Mouse (Mus musculus): ENCODE measurements around the gene Hrct1. TPM values are rescaled to one million over a fixed set of nuclear protein-coding genes. Genes with fewer than 3 reads are reported as not detected.

Hrct1 gene
- total and polyA plus RNA-seq, 3 experiments, result not detected

GRCm38 (mm10) chr4:43703851-43704250 is 23.1 kb upstream of the Hrct1 start:
- dilution Hi-C loops (cut with MboI; ENCODE audit: extremely low pct_ligation_motif_present, extremely low pct_unique_long_range_greater_than_20kb, low sequenced_read_pairs), result no loop called here

GRCm38 (mm10) chr4:43705991-43706390 is 21.0 kb upstream of the Hrct1 start:
- no peak for DNase-seq (ENCODE audit: extremely low read depth)
- Histone ChIP-seq H3K9me3 (replicated peaks; ENCODE audit: low read length) (no peaks in the 10 kb centered on the region), H3K4me3 (replicated peaks in 1 of 3; ENCODE audit: low read depth in 2 of 3, low read length in 2 of 3, poor library complexity in 1 of 3) (no peak overlapping the region), H3K36me3 (replicated peaks in 1 of 2; ENCODE audit: control insufficient read depth in 1 of 2, insufficient read depth in 1 of 2, low read length in 1 of 2) (no peaks in the 10 kb centered on the region), H3K79me2 (replicated peaks; ENCODE audit: control insufficient read depth, extremely low read depth, insufficient read depth, poor library complexity, severe bottlenecking) (no peaks in the 10 kb centered on the region), H3K27me3 (replicated peaks) (peaks cover 93% of the 10 kb centered on the region), H3K4me1 (ENCODE audit: control insufficient read depth in 1 of 2, insufficient read depth in 2 of 2) (no peaks in the 10 kb centered on the region), H3K9ac (ENCODE audit: insufficient read depth, low read depth) (no peak overlapping the region), H3K4me2 (ENCODE audit: insufficient read depth, low read depth, poor library complexity, severe bottlenecking) (no peak overlapping the region), H3K27ac (ENCODE audit: insufficient read depth, low read depth) (no peak overlapping the region)
- dilution Hi-C loops (cut with MboI; ENCODE audit: extremely low pct_ligation_motif_present, extremely low pct_unique_long_range_greater_than_20kb, low sequenced_read_pairs), result no loop called here
- in situ Hi-C loops (cut with MboI; ENCODE audit: low pct_ligation_motif_present, low pct_unique_long_range_greater_than_20kb, low sequenced_read_pairs), result no loop called here
- no peak for TF ChIP-seq UBTF (IDR thresholded peaks at IDR 0.05; ENCODE audit: low read depth, low read length)
- no peak for TF ChIP-seq ZC3H11A (IDR thresholded peaks at IDR 0.05; ENCODE audit: low read depth, low read length)
- TF ChIP-seq ZNF384 (IDR thresholded peaks at IDR 0.05; ENCODE audit: low read depth, low read length), result no peak
- TF ChIP-seq CHD1 (IDR thresholded peaks at IDR 0.05; ENCODE audit: low read depth, low read length), result no peak
- no peak for TF ChIP-seq ETS1 (conservative IDR thresholded peaks at IDR 0.05; ENCODE audit: low read depth, low read length)
- TF ChIP-seq MAZ (IDR thresholded peaks at IDR 0.05; ENCODE audit: low read depth, low read length), result no peak
- TF ChIP-seq USF1 (IDR thresholded peaks at IDR 0.05; ENCODE audit: low read depth, low read length), result no peak
- TF ChIP-seq ELF1 (IDR thresholded peaks at IDR 0.05; ENCODE audit: low read depth, low read length), result no peak
- no peak for TF ChIP-seq TCF12 (IDR thresholded peaks at IDR 0.05; ENCODE audit: low read depth, low read length)
- no peak for TF ChIP-seq E2F4 (IDR thresholded peaks at IDR 0.05; ENCODE audit: insufficient replicate concordance, low read depth, low read length)
- TF ChIP-seq GABPA (IDR thresholded peaks at IDR 0.05; ENCODE audit: insufficient replicate concordance, low read depth, low read length), result no peak
- TF ChIP-seq ZMIZ1 (IDR thresholded peaks at IDR 0.05; ENCODE audit: low read depth, low read length), result no peak
- TF ChIP-seq IRF4 (IDR thresholded peaks at IDR 0.05; ENCODE audit: low read depth, low read length), result no peak
- TF ChIP-seq MAFK (IDR thresholded peaks at IDR 0.05; ENCODE audit: insufficient replicate concordance, low read length), result no peak
- no peak for TF ChIP-seq HCFC1 (IDR thresholded peaks at IDR 0.05; ENCODE audit: low read depth, low read length)
- TF ChIP-seq POLR2AphosphoS2 (IDR thresholded peaks at IDR 0.05; ENCODE audit: low read depth, low read length), result no peak
- no peak for TF ChIP-seq NELFE (IDR thresholded peaks at IDR 0.05; ENCODE audit: low read depth, low read length)
- TF ChIP-seq TBP (conservative IDR thresholded peaks at IDR 0.05; ENCODE audit: low read depth, low read length), result no peak
- TF ChIP-seq SMC3 (IDR thresholded peaks at IDR 0.05; ENCODE audit: low read depth, low read length), result no peak
- no peak for TF ChIP-seq MXI1 (IDR thresholded peaks at IDR 0.05; ENCODE audit: low read depth, low read length)

More at GRCm38 (mm10) chr4:43703851-43704250, 23.1 kb upstream of the Hrct1 start:
- H3K27me3 ChIP-seq (replicated peaks), result peaks cover 94% of the 10 kb centered on the region
- H3K9ac ChIP-seq (ENCODE audit: insufficient read depth, low read depth), result no peak overlapping the region
- H3K4me3 ChIP-seq (replicated peaks in 1 of 3; ENCODE audit: low read depth in 2 of 3, low read length in 2 of 3, poor library complexity in 1 of 3), result no peak overlapping the region
- H3K9me3 ChIP-seq (replicated peaks; ENCODE audit: low read length), result no peaks in the 10 kb centered on the region
- DNase-seq (ENCODE audit: extremely low read depth), result no peak
- TF ChIP-seq ZNF384 (IDR thresholded peaks at IDR 0.05; ENCODE audit: low read depth, low read length) (no peak), BHLHE40 (IDR thresholded peaks at IDR 0.05; ENCODE audit: low read depth, low read length) (no peak), CHD2 (IDR thresholded peaks at IDR 0.05; ENCODE audit: low read length) (no peak), KAT2A (IDR thresholded peaks at IDR 0.05; ENCODE audit: insufficient replicate concordance, low read length) (no peak), JUND (conservative IDR thresholded peaks at IDR 0.05; ENCODE audit: low read depth, low read length) (no peak), MAFK (IDR thresholded peaks at IDR 0.05; ENCODE audit: insufficient replicate concordance, low read length) (no peak), ZC3H11A (IDR thresholded peaks at IDR 0.05; ENCODE audit: low read depth, low read length) (no peak), USF1 (IDR thresholded peaks at IDR 0.05; ENCODE audit: low read depth, low read length) (no peak)
- in situ Hi-C loops (cut with MboI; ENCODE audit: low pct_ligation_motif_present, low pct_unique_long_range_greater_than_20kb, low sequenced_read_pairs), result no loop called here
- no peaks in the 10 kb centered on the region for H3K4me1 ChIP-seq (ENCODE audit: control insufficient read depth in 1 of 2, insufficient read depth in 2 of 2)
- H3K4me2 ChIP-seq (ENCODE audit: insufficient read depth, low read depth, poor library complexity, severe bottlenecking), result no peak overlapping the region
- no peaks in the 10 kb centered on the region for H3K36me3 ChIP-seq (replicated peaks in 1 of 2; ENCODE audit: control insufficient read depth in 1 of 2, insufficient read depth in 1 of 2, low read length in 1 of 2)
- H3K27ac ChIP-seq (ENCODE audit: insufficient read depth, low read depth), result no peak overlapping the region
- no peaks in the 10 kb centered on the region for H3K79me2 ChIP-seq (replicated peaks; ENCODE audit: control insufficient read depth, extremely low read depth, insufficient read depth, poor library complexity, severe bottlenecking)

Data from CH12.LX (cell line).